Mouse (Mus musculus) lung, adult 2 months (tissue): ENCODE measurements around the gene Ppig.

Experiments used
- CTCF ChIP-seq: fragments of 200-500 bp; IDR thresholded peaks from 2 replicates; pipeline ENCODE4 v1.5.1; 2011; ENCODE audit warnings: mild to moderate bottlenecking, low read length, control low read depth; ENCODE audit not compliant: insufficient read depth
- POLR2A ChIP-seq: fragments of 200-500 bp; IDR thresholded peaks from 2 replicates; pipeline ENCODE4 v1.6.1; 2011; ENCODE audit warnings: low read depth, mild to moderate bottlenecking, control low read depth, low read length, borderline replicate concordance; ENCODE audit errors: extremely low read depth

DNA sequence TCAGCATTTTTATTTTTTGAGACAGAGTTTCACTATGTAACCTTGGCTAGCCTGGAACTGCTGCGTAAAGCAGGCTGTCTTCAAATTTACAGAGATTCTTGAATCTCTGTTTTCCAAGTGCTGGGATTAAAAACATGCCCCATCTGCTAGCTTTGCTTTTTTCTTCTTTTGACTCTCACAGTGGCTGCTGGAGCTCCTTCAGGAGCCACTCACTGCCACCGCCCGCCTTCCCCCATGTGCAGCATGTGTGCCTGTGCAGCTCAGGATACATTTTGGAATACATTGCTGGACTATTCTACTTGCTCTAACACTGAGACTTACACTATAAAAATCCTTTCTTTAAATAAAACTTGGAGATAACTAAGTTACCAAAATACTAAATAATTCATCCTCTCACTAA lies 51.0 kb downstream of the Ppig start:
- no peak for TF ChIP-seq CTCF
- no peak for TF ChIP-seq POLR2A
